Mouse (Mus musculus) stomach, postnatal 0 days (tissue): ENCODE measurements around the gene Prm1.

Experiments
- CTCF ChIP-seq: IDR thresholded peaks from 2 replicates; pipeline ENCODE4 v1.5.1; 2016; ENCODE audit warnings: antibody characterized with exemption, low read depth, mild to moderate bottlenecking, moderate library complexity
- EP300 ChIP-seq: optimal IDR thresholded peaks from 2 replicates; pipeline ENCODE3; 2016; ENCODE audit warnings: antibody characterized with exemption

DNA sequence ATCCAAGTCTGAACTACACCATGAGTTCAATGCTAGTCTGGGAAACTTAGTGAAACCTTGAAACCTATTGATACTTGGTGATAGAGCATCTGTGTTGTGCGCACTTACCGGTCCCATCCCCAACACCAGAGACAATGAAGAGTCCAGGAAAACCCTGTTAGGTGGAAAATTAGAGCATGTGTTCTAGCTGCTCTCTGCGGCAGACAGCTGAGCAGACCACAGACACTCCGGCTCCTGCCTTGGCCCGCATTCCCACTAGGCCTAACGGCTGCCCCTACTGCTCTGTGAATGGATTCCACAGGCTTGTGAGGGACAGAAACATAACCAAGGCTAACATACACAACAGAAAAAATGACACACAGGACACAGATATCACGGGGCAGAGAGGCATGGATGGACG lies 32.1 kb downstream of the Prm1 start:
- TF ChIP-seq EP300 (no peak), CTCF (no peak)
